Mouse (Mus musculus): ENCODE results near the gene Ep300. TPM values are rescaled to one million over a fixed set of nuclear protein-coding genes. Genes with fewer than 3 reads are reported as not detected.
A peak's percentile ranks its signal among the peaks of the same experiment; 100 is the strongest.
"Not testable (repeated sequence)": the region's sequence is repeated elsewhere in the genome, so short reads cannot be mapped to it uniquely, and the experiment has no call there.

Gene Ep300
- total and polyA plus RNA-seq, 3 experiments: 26.5 to 71.2 (median 56.0) TPM

GRCm38 (mm10) chr15:81594146-81594696, 9.1 kb downstream of the Ep300 start:
- DNase-seq: no peak

GRCm38 (mm10) chr15:81598742-81599141, 13.6 kb downstream of the Ep300 start:
- DNase-seq: not testable (repeated sequence)

- no peak for DNase-seq
These were observed 20.1 kb downstream of the Ep300 start for GRCm38 (mm10) chr15:81605241-81605640.

GRCm38 (mm10) chr15:81606634-81607033, 21.5 kb downstream of the Ep300 start:
- no peak for DNase-seq

GRCm38 (mm10) chr15:81649516-81650455, 64.6 kb downstream of the Ep300 start:
- peak; percentile 17 for DNase-seq

GRCm38 (mm10) chr15:81650636-81651035, 65.5 kb downstream of the Ep300 start:
- DNase-seq: no peak

GRCm38 (mm10) chr15:81661701-81662100, 76.5 kb downstream of the Ep300 start:
- DNase-seq: no peak

GRCm38 (mm10) chr15:81663281-81663680, 78.1 kb downstream of the Ep300 start:
- no peak for DNase-seq

GRCm38 (mm10) chr15:81663697-81664561, 78.8 kb downstream of the Ep300 start, which contains the start of gene L3mbtl2:
TSS of gene L3mbtl2 (plus strand) at chr15:81663889.
- peak; percentile 94 for DNase-seq

- DNase-seq: no peak
These were observed 81.8 kb downstream of the Ep300 start for GRCm38 (mm10) chr15:81666957-81667356.

- DNase-seq: peak; percentile 49
These were observed 85.1 kb downstream of the Ep300 start for GRCm38 (mm10) chr15:81670231-81670640.

GRCm38 (mm10) chr15:81676637-81677036, 91.5 kb downstream of the Ep300 start:
- no peak for DNase-seq

- DNase-seq: no peak
These were observed 95.2 kb downstream of the Ep300 start for GRCm38 (mm10) chr15:81680301-81680805.

- no peak for DNase-seq
These were observed 108.3 kb downstream of the Ep300 start for GRCm38 (mm10) chr15:81693366-81693966.

GRCm38 (mm10) chr15:81693967-81694881, 109.1 kb downstream of the Ep300 start:
- DNase-seq: peak; percentile 93

GRCm38 (mm10) chr15:81694891-81695290, 109.7 kb downstream of the Ep300 start:
- no peak for DNase-seq

- no peak for DNase-seq
These were observed 112.0 kb downstream of the Ep300 start, which contains the start of gene Chadl for GRCm38 (mm10) chr15:81697175-81697574. TSS of gene Chadl (minus strand) at chr15:81697287.

GRCm38 (mm10) chr15:81697847-81698246, 112.7 kb downstream of the Ep300 start:
- DNase-seq: peak; percentile 22

GRCm38 (mm10) chr15:81698532-81698931, 113.4 kb downstream of the Ep300 start:
- DNase-seq: no peak

- DNase-seq: no peak
These were observed 115.0 kb downstream of the Ep300 start for GRCm38 (mm10) chr15:81700161-81700560.
